Mouse (Mus musculus) liver (tissue): Measurements from ENCODE around the gene Col7a1.

Source experiments
- DNase-seq: peaks from one replicate; pipeline ENCODE4 v3.0.0-alpha.2; 2020; ENCODE audit warnings: mixed read lengths

Gene Col7a1

DNA sequence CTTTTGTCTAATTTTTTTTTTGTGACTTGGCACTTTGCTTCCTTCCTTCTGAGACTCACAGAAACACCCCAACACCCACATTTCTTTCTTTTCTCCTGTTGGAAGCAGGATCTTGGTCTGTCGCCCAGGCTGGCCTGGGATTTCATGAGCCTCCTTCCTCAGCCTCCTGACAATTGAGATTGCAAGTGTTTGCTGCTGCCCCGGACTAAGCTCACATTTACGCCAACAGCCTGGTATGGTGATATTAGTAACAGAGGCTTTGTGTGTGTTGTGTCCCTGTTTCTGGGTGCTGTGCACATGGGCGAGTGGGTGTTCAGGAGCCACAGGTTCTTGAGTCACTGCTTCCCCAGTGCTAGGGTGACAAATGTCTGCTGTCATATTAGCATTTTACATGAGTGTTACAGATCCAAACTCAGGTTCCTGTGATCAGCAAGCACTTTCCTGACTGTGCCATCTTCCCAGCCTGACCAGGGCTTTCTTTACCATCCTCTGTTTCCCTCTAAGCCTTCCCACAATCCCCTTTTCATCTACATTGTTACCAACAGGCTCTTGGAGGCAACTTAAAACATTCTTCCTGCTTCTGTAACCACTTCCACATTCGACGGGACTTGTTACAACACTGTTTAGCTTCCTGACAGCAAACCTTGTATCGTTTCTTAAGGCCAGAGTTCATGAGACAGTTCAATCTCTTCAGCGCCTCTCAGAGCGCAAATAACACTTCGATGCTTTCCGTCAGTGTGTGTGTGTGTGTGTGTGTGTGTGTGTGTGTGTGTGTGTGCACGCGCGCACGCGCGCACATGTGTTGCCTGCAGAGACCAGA lies 69.7 kb downstream of the Col7a1 start:
- no peak for DNase-seq

DNA sequence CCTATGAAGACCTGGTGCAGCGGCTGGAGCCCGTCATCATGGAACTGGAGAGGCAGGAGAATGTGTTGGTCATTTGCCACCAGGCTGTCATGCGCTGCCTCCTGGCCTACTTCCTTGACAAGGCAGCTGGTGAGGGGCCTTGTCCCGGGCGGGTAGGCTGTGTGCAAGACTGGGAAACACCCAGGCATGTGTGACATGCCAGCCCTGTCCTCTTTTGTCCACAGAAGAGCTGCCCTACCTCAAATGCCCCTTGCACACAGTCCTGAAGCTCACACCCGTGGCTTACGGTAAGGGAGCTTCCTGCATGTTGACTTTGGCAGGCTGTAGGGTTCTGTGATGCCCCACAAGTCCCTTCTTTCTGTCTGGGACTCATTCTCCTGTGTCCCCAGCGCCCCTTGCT lies 74.1 kb downstream of the Col7a1 start:
- no peak for DNase-seq

DNA sequence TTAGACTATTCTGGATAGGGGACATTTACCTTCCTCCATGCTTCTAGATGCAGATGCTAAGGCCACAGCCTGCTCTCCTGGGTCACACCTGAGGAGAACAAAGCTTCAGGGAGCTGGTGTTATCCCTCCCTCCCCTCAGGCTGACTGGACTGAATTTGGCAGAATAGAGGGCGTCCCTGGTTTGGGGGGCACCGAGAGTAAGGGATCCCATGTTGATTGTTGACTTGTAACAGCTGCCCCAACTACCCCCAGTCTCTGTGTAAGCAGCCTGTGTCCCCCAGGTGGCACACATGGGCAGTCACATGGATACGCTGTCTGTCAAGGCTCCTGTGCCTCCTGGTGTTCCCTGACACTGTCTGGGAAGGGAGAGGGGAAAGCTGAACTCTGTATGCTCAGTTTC lies 75.0 kb downstream of the Col7a1 start:
- DNase-seq, result no peak

DNA sequence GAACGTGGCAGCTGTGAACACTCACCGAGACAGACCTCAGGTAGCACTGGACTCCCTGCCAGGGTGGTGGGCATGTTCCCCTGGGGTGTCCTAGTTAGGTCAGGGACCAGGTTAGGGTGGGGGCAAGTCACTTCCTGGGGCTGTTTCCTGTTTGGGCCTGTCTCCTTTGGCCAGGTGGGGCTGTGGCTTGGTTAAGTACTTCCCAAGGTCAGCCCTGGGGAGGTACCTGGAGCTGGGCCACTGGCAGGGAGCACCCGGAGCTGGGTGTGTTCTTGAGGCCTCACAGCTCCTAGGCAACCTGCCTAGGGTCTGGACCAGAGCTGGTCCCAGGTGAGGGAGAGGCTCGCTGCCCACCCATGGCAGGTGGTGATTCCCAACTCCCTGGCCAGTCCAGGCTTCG lies 75.5 kb downstream of the Col7a1 start:
- DNase-seq, result no peak

DNA sequence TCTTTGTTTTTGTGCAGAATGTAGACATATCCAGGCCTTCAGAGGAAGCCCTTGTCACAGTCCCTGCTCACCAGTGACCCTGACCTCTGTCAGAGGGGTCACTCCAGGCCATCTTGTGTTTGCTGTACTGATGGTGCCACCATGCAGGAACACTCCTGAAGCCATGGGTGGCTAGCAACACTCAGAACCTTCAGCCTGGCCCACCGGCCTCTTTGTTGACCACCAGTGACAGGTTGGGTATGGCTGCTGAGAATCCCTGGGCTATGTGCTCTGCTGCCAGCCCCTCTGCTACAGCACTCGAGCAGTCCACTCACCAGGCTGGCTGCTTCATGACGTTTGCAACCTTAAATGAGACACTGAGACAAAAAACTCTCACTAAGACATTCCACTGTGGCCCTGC lies 76.9 kb downstream of the Col7a1 start:
- DNase-seq, result no peak

DNA sequence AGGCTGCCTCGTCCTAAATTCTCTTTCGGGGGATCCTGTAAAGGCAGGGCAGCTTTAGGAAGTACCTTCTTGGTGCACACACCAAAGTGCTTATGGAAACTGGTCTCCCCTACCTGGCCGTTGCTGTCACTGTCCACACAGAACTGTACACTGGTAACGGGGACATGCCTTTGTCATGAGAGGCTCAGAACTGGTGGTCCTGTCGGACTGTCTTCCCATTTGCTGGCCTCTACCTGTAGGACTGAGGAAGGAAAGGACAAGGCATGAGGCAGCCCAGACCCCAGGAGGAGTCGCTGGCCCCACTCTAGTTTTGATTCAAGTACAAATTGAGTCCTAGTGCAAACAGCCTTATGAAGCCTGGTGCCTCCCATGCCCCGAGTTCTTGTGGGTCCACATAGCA lies 77.6 kb downstream of the Col7a1 start:
- DNase-seq, result no peak

DNA sequence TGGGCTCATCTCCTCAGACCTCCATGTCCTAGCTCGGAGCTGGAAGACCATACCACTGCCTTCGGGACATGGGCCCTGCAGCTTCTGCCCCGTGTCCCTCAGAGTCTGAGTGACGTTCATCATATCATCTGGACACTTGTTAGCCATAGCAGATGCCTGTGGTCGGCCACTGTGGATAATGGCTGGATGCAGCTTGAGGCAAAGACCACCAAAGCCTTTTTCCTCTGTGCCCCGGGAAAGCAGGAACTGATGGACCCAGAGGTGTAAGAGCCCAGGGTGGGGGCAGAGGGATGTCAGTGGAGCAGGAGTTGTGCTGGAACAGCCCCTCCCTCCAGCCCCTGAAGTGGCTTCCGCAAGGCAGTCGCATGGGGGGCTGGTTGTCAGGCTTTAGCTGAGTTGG lies 78.3 kb downstream of the Col7a1 start:
- DNase-seq, result no peak

DNA sequence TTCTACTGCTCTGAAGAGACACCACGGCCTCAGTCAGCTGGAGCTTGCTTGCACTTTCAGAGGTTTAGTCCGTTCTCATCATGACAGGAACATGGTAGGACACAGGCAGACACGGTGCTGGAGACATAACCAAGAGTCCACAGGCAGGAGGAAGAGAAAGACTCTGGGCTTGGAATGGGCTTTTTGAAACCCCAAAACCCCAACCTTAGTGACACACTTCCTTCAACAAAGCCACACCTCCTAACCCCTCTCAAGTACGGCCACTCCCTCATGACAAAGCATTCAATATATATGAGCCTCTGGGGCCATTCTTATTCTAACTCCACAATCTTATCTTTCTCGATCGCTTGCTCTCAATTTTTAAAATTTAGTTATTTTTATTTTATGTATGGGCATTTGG lies 79.0 kb downstream of the Col7a1 start:
- no peak for DNase-seq
